Mouse (Mus musculus): ENCODE measurements around the gene Dbp.
"Not testable (repeated sequence)": the region's sequence is repeated elsewhere in the genome, so short reads cannot be mapped to it uniquely, and the experiment has no call there.

Gene Dbp

DNA sequence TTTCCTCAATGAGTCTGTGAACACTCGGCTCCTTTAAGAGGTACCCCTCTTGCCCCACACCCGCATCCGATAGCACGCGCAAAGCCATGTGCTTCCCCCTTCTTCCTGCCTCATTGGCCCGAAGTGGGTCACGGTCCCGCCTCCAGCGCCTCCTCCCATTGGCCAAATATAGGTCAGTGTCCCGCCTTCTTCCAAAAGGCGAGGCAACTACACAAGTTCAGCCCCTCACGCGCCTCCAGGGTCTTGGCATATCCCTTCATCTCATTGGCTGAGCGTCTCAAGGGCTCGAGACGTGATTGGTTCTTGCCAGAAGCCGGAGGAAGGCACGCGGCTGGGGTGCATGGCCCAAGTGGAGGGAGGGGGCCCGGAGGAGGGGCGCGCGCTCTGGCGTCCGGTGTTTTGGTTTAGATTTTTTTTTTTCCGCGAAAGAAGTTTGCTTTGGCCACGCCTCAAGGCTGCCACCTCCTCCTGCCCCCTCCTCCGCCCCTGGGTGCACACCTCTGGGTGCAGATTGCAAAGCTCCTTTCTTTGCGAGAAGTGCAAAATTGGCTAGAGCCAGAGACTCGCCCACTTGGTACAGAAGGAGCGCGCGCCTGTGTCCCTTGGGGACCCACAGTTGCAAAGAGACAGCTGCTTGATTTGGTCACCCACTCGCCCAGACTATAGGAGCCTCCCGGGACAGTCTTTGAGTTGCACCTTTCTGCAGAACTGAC, at the start of gene Dbp:
Dbp (plus strand) TSS at position 359 of the 713 bp plus-strand sequence.
- ATAC-seq (ENCODE audit: insufficient number of reproducible peaks, low FRiP score, low TSS enrichment), result peak; percentile 53

DNA sequence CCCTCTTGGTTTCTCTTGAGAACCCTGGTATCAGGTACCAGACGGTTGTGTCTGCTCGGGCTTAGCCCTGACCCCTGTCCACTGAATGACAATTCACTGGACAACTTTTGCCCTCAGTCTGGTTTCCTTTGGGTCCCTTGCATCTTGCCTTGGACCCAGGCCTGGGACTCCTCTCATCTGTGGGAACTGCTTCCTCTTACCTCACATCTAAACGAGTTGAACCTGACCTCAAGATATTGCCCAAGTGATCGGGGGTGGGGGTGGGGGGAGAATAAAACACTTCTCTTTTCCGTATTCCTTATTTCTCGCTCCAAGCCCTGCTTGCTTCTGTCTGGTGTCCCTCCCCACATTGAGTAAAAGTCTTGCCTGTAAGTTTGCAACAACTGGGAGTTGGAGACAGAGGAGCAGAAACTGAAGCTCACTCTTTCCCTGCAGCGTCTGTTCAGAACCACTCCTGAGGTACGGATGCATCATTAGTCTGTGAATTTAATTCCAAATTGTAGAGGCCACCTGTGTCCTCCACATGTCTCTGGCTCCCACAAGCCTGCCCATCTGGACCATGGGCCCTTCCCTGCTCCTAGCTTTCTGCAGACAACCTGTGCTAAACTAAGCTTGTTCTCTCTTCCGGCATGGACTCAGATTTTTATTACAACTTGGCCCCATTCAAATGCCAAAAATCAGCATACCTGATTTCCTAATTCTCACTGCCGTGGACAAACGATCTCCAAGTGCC, 44.0 kb upstream of the Dbp start:
- ATAC-seq (ENCODE audit: insufficient number of reproducible peaks, low FRiP score, low TSS enrichment), result no peak

DNA sequence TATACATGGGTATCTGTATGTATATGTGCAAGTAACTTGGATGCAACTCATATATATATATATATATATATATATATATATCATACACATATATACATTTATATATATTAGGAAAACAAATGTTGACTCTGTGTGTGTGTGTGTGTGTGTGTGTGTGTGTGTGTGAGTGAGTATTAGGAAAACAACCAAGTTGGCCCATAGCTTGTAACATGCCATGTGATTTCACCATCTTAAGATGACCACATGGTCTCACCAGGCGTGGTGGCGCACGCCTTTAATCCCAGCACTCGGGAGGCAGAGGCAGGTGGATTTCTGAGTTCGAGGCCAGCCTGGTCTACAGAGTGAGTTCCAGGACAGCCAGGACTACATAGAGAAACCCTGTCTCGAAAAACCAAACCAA, 43.2 kb upstream of the Dbp start:
- not testable (repeated sequence) for ATAC-seq (ENCODE audit: insufficient number of reproducible peaks, low FRiP score, low TSS enrichment)

DNA sequence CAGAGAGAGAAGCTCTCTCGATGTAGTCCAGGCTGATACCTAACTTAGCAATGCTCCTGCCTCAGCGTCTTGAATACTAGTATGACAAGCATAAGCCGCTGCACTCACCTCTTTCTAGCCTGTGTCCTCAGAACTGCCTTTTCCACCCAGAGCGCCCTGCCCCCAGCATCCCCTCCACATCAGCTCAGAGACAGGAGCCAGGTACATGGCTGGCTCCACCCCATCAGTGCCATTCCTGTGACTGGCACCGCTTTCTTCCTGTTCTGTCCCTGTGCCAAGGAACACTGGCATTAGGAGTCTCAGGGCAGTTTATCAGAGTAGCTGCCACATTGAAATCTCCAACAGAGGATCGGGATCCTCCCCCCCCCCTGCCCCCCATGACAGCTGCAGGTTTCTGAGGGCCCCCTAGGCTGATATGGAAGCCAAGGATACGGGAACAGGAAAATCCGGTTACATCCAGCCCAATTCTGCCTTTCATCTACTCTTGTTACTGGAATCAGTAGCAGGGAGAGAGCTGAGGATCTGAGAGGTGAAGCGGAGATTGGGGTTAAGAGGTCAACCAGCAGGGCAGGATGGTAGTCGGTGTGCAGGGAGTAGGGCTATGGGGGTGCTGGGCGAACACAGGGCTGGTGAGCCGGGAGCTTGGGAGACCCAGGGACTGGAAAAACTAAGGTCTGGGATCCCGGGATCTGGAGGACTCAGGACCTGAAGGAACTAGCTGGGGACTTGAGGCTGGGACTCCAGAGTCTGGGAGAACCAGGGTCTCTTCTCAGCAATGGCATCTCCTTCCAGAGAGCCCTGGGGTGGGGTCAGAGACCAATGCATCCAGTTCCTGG, 39.4 kb upstream of the Dbp start:
- no peak for ATAC-seq (ENCODE audit: insufficient number of reproducible peaks, low FRiP score, low TSS enrichment)

DNA sequence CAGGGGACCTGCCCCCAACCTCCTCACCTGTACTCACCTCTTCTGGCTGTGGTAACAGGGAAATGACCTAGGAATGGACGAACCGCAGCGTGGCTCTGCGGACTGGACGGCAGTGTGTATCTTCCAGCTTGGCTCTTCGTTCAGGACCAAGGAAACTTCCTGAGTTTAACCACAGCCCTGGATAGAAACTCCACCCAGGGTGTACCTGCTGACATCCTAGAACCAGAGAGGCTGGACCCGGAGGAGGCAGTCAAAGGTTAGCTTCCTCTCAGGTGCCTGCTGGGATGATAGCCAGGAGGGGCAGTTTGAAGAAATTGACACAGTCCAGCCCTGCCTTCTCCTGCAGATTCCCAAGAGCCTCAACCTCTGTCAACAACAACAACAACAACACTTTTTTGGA, 38.7 kb upstream of the Dbp start, which contains the start of gene Fut2:
Fut2 (minus strand) TSS at position 234 of the 400 bp plus-strand sequence.
- ATAC-seq (ENCODE audit: insufficient number of reproducible peaks, low FRiP score, low TSS enrichment), result no peak

DNA sequence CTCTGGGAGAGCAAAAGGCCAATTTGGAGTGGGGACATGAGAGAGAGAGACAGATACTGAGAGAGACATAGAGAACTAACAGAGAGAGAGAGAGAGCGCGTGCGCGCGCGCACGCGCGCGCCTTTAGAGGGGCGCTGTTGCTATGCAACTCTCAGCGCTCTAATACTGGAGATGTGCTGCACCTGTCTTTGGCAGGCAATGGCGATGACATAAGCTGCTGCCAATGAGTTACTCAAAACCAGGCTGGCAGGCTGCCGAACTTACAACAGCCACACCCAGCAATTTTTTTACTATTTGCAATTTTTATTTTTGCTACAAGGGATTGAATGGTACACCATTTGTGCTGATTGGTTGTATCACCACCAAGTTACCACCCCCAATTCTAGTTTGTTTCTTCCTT, 37.1 kb upstream of the Dbp start:
- no peak for ATAC-seq (ENCODE audit: insufficient number of reproducible peaks, low FRiP score, low TSS enrichment)

DNA sequence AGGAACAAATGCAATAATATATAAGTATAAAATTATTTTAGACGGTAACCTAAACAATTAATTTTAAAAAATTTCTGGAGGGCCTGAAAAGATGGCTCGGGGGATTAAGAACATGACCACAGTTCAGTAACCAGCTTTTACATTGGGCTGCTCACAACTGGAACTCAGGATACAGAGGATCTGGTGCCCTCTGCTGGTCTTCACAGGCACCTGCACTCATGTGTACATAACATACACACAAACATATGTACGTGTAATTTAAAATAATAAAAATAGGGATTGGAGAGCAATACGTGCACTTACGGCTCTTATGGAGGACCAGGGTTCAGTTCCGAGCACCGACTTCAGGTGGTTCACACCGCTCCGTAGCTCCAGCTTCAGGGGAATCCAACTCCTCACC, 36.0 kb upstream of the Dbp start:
- no peak for ATAC-seq (ENCODE audit: insufficient number of reproducible peaks, low FRiP score, low TSS enrichment)

DNA sequence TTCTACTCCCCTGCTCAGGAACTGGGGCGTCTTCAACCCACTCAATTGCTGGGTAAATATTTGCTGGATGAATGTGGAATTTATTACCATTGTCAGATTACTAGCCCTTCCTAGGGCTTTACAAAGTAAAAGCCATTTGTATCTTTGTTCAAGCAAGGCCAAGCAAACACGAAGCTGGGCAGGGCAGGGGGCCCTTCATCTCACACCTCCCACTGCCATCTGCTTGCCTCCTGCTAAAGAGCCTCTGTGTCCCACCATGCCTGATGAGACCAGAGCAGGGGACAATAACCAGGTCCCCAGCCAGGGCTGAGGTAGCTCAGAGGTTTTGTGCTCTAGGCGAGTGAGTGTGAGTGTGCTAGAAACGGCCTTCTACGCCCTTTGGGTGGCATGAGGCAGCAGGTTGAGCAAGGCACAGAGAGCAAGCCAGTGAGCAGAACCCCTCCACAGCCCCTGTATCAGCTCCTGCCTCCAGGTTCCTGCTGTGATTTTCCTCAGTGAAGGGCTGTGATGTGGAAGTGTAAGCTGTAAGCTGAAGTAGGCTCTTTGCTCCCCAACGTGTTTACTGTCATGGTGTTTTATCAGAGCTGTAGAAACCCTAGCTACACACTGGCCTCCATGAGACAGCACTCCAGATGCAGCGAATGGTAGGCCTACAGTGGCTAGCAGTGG, 27.1 kb upstream of the Dbp start:
- ATAC-seq (ENCODE audit: insufficient number of reproducible peaks, low FRiP score, low TSS enrichment), result no peak

DNA sequence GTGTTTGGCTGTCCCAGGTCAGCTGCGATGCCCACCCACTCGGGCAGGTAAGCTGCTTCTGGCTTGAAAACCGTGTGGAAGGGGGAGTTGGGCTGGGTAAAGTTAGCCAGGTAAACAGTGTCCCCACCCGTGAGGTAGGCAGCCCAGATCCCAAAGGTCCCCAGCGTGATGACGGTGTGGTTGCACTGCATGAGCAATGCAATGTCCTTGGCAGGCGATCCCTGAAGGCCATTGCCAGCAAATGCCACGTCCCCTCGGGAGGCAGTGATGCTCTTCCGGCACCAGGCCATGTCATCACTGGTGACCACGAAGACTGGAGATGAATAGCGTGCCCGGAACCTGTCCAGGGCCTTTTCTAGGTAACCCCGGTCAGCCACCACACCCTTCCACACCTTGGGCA, 26.4 kb upstream of the Dbp start:
- no peak for ATAC-seq (ENCODE audit: insufficient number of reproducible peaks, low FRiP score, low TSS enrichment)

DNA sequence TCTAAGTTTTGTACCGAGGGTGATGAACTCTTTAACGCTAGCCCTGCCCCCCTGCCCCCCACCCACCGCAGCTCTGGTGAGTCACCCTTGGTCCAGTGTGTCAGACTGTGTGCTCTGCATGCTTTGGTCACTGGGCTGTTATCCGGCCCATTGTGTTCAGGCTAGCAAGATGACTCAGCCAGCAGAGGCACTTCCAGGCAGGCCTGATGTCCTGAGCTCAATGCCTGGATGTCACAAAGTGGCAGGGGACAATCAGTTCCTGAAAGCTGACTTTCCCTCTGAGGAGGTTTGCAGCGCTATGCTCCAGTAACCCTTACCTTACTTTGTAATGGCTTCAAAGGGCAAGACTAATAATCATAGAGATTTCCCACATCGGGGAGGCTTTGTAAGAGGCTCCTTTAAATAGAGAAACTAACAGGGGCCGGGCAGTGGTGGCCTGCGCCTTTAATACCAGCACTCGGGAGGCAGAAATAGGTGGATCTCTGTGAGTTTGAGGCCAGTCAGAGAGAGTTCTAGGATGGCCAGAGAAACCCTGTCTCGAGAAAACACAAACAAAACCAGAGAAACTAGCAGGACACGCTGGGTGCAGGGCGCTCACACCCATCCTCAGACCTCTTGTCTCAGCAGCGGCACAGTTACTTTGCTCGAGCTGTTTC, 24.8 kb upstream of the Dbp start:
- ATAC-seq (ENCODE audit: insufficient number of reproducible peaks, low FRiP score, low TSS enrichment), result no peak

DNA sequence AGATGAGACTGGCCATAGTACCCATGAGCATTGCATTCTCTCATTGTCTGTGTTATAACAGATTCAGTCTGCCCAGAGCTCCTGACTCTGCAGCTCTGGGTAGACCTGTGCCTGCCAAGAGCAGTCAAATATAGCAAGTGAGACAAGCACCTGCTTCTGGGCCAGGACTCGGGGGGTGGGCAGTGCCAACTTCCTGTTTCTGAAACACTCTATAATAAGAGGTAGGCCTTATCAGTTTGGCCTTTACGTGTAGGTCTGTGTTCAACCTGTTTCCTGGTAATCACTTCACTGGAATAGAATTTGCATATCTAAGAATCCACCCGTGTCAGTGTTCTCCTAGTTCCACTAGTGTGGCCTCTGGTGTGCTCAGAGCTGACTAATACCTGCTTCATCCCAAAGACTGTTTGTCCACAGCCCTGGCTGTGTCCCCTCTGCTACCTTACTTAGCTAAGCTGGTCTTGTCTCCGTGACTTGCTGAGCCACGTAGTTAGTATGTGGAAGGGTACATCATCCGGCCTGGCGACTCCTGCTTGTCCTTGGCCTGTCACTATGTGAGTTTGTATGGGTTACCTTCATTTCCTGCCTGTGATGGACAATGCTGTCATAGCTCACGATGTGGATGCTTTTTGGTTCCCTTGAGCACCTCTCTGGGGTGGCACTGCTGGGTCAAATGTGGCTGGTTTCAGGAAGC, 23.7 kb upstream of the Dbp start:
- ATAC-seq (ENCODE audit: insufficient number of reproducible peaks, low FRiP score, low TSS enrichment), result no peak

DNA sequence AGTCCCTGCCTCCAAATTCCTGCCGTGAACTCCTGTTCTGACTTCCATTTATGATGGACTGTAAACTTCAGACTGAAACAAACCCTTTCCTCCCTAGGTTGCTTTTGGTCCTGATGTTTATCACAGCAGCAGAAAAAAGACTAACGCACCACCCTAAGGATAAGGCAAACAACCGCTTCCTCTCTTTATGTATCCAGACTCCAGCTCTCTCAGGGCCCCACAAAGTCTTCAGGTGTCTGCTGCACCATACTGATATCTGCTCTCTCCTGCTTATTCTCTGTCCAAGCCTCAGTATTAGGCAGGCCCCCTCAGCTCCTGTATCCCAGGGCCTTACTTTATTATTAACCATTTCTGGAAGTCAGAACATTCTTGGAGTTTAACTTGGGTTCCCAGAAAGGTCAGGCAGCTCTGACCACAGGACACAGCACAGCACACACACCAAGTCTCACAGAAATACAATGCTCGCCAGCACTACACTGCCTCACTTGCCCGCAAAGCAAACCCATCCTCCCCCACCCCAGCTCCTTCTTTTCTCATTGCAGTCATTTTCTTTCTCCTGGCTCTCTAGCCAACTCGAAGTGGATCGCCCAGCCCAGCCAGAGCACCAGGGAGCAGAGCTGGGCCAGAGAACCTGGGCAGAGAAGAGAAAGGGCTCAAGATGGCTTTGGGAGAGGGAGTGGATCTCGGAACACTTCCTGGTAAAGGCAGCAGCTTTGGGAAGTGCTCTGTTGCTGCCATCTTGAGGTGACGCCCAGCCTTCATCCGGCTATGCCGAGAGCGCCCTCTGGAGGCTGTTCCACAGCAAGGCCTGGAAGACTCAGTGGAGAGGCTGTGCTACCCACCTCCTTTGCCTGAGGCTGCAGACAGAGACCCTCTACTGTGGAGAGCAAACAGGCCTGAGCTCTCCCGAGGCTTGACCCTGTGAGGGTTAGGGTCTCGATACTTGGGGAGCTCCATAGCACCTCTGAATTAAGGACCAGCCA, 22.5 kb upstream of the Dbp start:
- ATAC-seq (ENCODE audit: insufficient number of reproducible peaks, low FRiP score, low TSS enrichment), result peak; percentile 71; the same call in 1 of the 2 replicates

DNA sequence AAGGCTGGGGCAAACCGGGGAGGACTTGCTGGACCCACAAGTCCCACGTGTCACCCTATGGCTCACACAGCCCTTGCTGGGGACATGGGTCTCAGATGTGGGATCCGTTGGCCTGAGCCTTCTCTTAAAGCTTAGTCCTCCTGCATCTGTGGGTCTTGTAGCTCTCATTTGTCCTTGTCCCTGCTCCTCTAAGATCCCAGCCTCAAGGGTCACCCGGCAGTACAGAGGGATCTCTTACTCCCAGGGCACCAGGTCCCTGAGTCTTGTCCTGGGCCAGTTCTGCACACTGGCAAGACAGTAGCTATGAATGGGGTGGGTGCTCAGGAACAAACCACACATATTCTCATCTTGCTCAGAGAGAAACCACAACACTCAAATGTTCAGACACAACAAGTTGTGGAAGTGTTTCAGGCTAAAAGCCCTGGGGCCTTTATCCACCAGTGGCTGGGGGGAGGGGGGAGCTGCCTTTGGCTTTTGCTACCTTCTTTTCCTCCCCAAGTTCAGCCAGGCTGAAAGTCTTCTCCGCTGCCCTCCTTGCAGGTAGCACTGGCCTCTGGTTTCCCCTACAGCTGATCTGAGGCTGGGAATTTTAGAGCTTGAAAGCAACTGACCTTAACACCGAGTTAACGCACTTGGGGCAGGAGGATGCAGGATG, 21.4 kb upstream of the Dbp start, which contains the start of gene Ntn5:
Ntn5 (plus strand) TSS at position 627 of the 655 bp plus-strand sequence.
- ATAC-seq (ENCODE audit: insufficient number of reproducible peaks, low FRiP score, low TSS enrichment), result no peak

DNA sequence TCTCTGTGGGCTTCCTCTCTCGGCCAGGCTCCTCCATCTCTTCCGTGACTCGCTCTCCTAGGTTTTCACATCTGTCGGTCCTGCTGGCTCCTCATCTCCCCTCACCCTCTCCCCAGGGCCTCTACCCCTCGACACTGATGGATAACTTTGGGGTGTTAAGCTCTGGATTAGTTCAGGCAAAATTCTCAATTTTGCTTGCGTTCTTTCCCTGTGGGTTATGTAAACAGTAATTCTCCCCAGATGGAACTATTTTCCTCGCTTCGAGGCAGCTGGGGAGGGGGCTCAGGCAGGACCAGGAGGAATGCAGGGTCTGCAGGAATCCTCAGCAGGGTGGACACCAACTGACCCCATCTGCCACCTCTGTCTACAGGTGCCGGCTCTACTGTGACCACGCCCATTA, 19.1 kb upstream of the Dbp start:
- no peak for ATAC-seq (ENCODE audit: insufficient number of reproducible peaks, low FRiP score, low TSS enrichment)

DNA sequence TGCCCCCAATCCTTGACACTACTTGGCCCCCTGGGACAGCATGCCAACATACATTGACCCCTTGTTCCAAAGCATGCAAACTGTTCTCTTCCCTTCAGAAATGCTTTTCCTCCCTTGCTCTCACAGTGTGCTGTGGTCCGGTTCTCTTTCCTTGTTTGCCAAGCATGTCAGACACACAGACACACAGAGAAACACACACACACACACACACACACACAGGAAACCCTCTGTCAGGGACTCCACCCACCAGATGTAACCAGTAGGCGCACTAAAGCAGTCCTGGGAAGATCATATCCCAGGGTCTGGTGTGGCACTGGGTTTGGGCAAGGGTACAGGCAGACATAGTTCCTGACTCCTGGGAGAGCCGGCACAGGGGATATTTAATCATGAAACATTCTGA, 18.0 kb upstream of the Dbp start:
- ATAC-seq (ENCODE audit: insufficient number of reproducible peaks, low FRiP score, low TSS enrichment), result no peak

DNA sequence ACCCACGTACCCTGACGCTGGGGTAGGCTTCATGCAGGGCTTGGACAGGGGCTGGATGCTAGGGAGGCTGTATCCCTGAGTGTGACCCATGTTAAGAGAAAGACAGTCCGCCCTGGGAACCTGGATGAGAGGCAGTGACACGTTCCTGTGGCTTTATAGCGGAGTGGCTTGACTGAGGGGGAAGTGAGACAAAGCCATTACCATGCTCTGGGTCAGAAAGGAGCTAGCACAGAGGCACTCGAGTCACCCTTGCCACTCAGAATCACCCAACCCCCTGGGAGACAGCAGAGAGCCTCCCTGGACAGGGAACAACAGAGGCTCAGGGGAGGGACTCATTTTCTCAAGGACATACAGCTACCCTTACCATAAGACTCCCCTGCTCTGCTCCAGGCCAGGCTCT, 15.8 kb upstream of the Dbp start:
- ATAC-seq (ENCODE audit: insufficient number of reproducible peaks, low FRiP score, low TSS enrichment), result no peak

DNA sequence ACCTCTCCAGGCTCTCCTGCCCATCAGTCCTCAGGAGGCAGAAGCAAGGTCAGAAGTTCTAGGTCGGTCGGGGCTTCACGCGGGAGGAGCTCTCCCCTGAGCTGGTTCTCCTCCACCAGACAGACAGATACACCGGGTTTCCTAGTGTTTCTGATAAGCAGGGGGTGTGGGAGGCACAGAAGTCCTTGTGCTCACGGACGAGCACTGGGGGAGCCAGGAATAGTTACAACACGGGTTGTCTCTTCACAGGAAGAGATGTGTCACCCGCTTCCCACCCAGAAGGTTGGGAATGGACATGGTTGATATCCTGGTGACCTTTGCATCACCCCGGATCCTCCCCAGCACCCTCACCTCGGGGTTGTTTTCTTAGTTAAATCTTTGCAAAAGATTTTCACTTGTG, 15.1 kb upstream of the Dbp start:
- no peak for ATAC-seq (ENCODE audit: insufficient number of reproducible peaks, low FRiP score, low TSS enrichment)

DNA sequence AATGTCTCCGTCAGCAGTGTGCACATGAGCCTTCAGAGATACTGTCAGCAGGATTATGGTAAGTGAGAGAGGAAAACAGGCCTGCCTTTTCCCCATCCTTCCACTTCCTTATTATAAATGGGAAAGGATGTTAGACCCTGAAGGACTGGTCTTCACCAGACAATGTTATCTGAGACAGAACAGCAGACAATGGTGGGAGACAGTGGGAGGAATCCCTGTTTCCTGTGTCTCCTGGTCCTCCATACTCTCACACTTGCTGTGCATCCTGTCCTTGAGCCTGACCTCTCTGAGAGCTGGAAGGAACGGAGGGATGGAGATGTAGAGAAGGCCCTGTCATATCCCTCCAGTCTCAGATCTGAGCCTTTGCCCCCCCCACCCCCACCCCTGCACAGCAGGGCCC, 12.5 kb upstream of the Dbp start:
- no peak for ATAC-seq (ENCODE audit: insufficient number of reproducible peaks, low FRiP score, low TSS enrichment)
